Mouse (Mus musculus): Measurements from ENCODE around the gene Klk5. TPM values are rescaled to one million over a fixed set of nuclear protein-coding genes. Genes with fewer than 3 reads are reported as not detected.

The Klk5 gene
- polyA plus RNA-seq, 1 experiment from 2014 or later = not detected

Other genes with a start within 250 kb of the Klk5 start
- gene Zfp819, start 234.8 kb upstream of the Klk5 start, polyA plus RNA-seq (2016; fragmentation: Nextera tagmentation; extraction: Ambion mirVana) = not detected in 2 replicates
- not detected in 2 replicates for gene Ceacam18, start 207.3 kb upstream of the Klk5 start, polyA plus RNA-seq (2016; fragmentation: Nextera tagmentation; extraction: Ambion mirVana)
- gene Siglece, start 181.8 kb upstream of the Klk5 start, polyA plus RNA-seq (2016; fragmentation: Nextera tagmentation; extraction: Ambion mirVana) = 0.19 and 0.27 TPM in 2 replicates
- 7.0 TPM in 2 replicates for gene Ctu1, start 170.0 kb upstream of the Klk5 start, polyA plus RNA-seq (2016; fragmentation: Nextera tagmentation; extraction: Ambion mirVana)
- gene Klk14, start 151.6 kb upstream of the Klk5 start, polyA plus RNA-seq (2016; fragmentation: Nextera tagmentation; extraction: Ambion mirVana) = not detected in 2 replicates
- 0.13 and 0.24 TPM in 2 replicates for gene Klk13, start 129.4 kb upstream of the Klk5 start, polyA plus RNA-seq (2016; fragmentation: Nextera tagmentation; extraction: Ambion mirVana)
- gene Klk12, start 73.1 kb upstream of the Klk5 start, polyA plus RNA-seq (2016; fragmentation: Nextera tagmentation; extraction: Ambion mirVana) = not detected in 2 replicates
- gene Klk11, start 67.4 kb upstream of the Klk5 start, polyA plus RNA-seq (2016; fragmentation: Nextera tagmentation; extraction: Ambion mirVana) = not detected in 2 replicates
- 0.23 TPM in 1 of 2 replicates, not detected in the other for gene Klk10, start 60.9 kb upstream of the Klk5 start, polyA plus RNA-seq (2016; fragmentation: Nextera tagmentation; extraction: Ambion mirVana)
- gene Klk9, start 50.1 kb upstream of the Klk5 start, polyA plus RNA-seq (2016; fragmentation: Nextera tagmentation; extraction: Ambion mirVana) = not detected in 2 replicates
- 24.4 and 25.0 TPM in 2 replicates for gene Klk8, start 44.4 kb upstream of the Klk5 start, polyA plus RNA-seq (2016; fragmentation: Nextera tagmentation; extraction: Ambion mirVana)
- 0.26 TPM in 1 of 2 replicates, not detected in the other for gene Klk7, start 30.7 kb upstream of the Klk5 start, polyA plus RNA-seq (2016; fragmentation: Nextera tagmentation; extraction: Ambion mirVana)
- gene Klk6, start 17.5 kb upstream of the Klk5 start, polyA plus RNA-seq (2016; fragmentation: Nextera tagmentation; extraction: Ambion mirVana) = not detected in 2 replicates
- gene Klk4, start 39.2 kb downstream of the Klk5 start, polyA plus RNA-seq (2016; fragmentation: Nextera tagmentation; extraction: Ambion mirVana) = 0.18 TPM in 1 of 2 replicates, not detected in the other
- gene Klk15, start 91.8 kb downstream of the Klk5 start, polyA plus RNA-seq (2016; fragmentation: Nextera tagmentation; extraction: Ambion mirVana) = not detected in 2 replicates
- gene Klk1b8, start 108.7 kb downstream of the Klk5 start, polyA plus RNA-seq (2016; fragmentation: Nextera tagmentation; extraction: Ambion mirVana) = not detected in 2 replicates
- not detected in 2 replicates for gene Klk1b1, start 124.8 kb downstream of the Klk5 start, polyA plus RNA-seq (2016; fragmentation: Nextera tagmentation; extraction: Ambion mirVana)
- gene Klk1b9, start 134.1 kb downstream of the Klk5 start, polyA plus RNA-seq (2016; fragmentation: Nextera tagmentation; extraction: Ambion mirVana) = not detected in 2 replicates
- gene Klk1b11, start 153.9 kb downstream of the Klk5 start, polyA plus RNA-seq (2016; fragmentation: Nextera tagmentation; extraction: Ambion mirVana) = not detected in 2 replicates
- not detected in 2 replicates for gene Klk1b26, start 170.2 kb downstream of the Klk5 start, polyA plus RNA-seq (2016; fragmentation: Nextera tagmentation; extraction: Ambion mirVana)
- not detected in 2 replicates for gene Klk1b27, start 210.3 kb downstream of the Klk5 start, polyA plus RNA-seq (2016; fragmentation: Nextera tagmentation; extraction: Ambion mirVana)

All from heart, embryonic 12.5 days (tissue).